ENCODE assay signal across 19 mouse cellular contexts in genomic region chr5:125829342-125829741, GRCm38 (mm10).
A peak's percentile ranks its signal among the peaks of the same experiment; 100 is the strongest.
DNase-seq lines count a peak whose midpoint lies in the region; ATAC-seq lines count a peak whose summit lies in the region.
"Had no signal": no experiment of that assay in that cellular context is flagged by ENCODE, and none has a peak within 500 bp of the region (broad histone marks: within the 10 kb centered on the region; RNA-seq: fewer than 3 reads in every experiment).

No protein-coding gene starts in this region.

- ATAC-seq in frontal cortex, adult (ENCODE audit: low TSS enrichment), result peak; percentile 93
- no peak for ATAC-seq in activated CD4-positive, CD25-positive, alpha-beta regulatory T cell, adult 4 months
- ATAC-seq: liver, postnatal 0 days; midbrain, embryonic 16.5 days had no signal

- no peak for DNase-seq in frontal cortex, postnatal 14 days (ENCODE audit: low spot score in 2 of 2)
- DNase-seq in right cerebral cortex, adult 2 months (ENCODE audit: low spot score in 2 of 2), result peak; percentile 32 to 57
- DNase-seq in right cerebral cortex, postnatal 14 days, result no peak
- DNase-seq in layer of hippocampus, adult 9-11 months, result peak; percentile 76
- DNase-seq in left cerebral cortex, postnatal 36 days (ENCODE audit: low spot score in 2 of 2), result peak; percentile 19
- DNase-seq in gastrocnemius, postnatal 4 days (ENCODE audit: low spot score in 2 of 2), result no peak
- DNase-seq: adrenal gland, postnatal 25 days; cerebellum, adult 11-12 months; cerebellum, postnatal 14 days; heart, adult 11 months; heart, postnatal 14 days; kidney, adult 9 months; kidney, postnatal 25 days; liver, postnatal 0 days; lung, postnatal 10 days; thymus, adult 2 months had no signal

- intact Hi-C loops in left cerebral cortex, postnatal 36 days (cut with DNase I), result no loop called here

Comparison
In these comparisons a context has a peak if more than half of its experiments do, and no peak if none do; other contexts are left out.
1. DNase-seq: peak in right cerebral cortex, adult 2 months (2 of 2), layer of hippocampus, adult 9-11 months (single experiment) and left cerebral cortex, postnatal 36 days (2 of 2); none in frontal cortex, postnatal 14 days (0 of 2), right cerebral cortex, postnatal 14 days (single experiment) and gastrocnemius, postnatal 4 days (0 of 2).